Mouse (Mus musculus) gastrocnemius, adult 2 months (tissue): ENCODE data around the gene Odf3. TPM values are rescaled to one million over a fixed set of nuclear protein-coding genes. Genes with fewer than 3 reads are reported as not detected.

Experiments used
- DNase-seq: peaks from one replicate; pipeline ENCODE4 v3.0.0; 2022
- H3K27ac ChIP-seq: fragments of 200-600 bp; 2 replicates; pipeline ENCODE4 v1.8.1; 2022; ENCODE audit warnings: mild to moderate bottlenecking
- H3K4me3 ChIP-seq: fragments of 200-600 bp; 2 replicates; pipeline ENCODE4 v1.8.1; 2022; ENCODE audit warnings: mild to moderate bottlenecking, moderate library complexity
- CTCF ChIP-seq: fragments of 200-600 bp; IDR thresholded peaks from 2 replicates; pipeline ENCODE4 v1.8.1; 2022; ENCODE audit warnings: antibody characterized with exemption, mild to moderate bottlenecking, moderate library complexity
- intact Hi-C: fragments of 180-260 bp; cut with DNase I; formaldehyde crosslinking; loops from one replicate; pipeline ENCODE4 v1.15.1; 2025
- total RNA-seq, 2 experiments: library from RNA; stranded (reverse); gene quantifications; 2 replicates each; pipeline ENCODE4 v1.2.3; 2021

Gene Odf3
- total RNA-seq, 2 experiments from 2014 or later = not detected

DNA sequence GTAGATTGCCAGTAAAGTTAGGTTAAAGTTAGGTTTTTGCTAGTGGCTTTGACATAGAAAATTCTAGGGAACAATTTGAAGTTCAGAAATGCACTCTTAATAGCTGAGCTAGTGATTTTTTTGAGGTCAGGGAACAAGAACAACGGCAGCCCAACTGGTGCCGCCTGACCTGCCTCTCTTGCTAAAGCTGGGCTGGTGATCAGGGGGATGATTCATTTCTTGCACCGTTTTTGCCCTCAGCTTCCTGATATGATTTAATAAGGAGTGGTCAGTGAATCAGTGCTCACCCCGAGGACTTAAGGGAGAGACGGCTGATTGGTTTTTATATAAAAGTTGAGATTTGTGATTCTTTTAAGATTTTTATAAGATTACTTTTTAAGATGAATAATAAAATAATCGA is 16.2 kb upstream of the Odf3 start:
- no peak for TF ChIP-seq CTCF
- Histone ChIP-seq H3K4me3 (no peak overlapping the region), H3K27ac (no peak overlapping the region)
- intact Hi-C loops = loop anchor here (10.0 kb wide), 1 partner anchor 757 kb away; no protein-coding TSS in a partner anchor
- no peak for DNase-seq

DNA sequence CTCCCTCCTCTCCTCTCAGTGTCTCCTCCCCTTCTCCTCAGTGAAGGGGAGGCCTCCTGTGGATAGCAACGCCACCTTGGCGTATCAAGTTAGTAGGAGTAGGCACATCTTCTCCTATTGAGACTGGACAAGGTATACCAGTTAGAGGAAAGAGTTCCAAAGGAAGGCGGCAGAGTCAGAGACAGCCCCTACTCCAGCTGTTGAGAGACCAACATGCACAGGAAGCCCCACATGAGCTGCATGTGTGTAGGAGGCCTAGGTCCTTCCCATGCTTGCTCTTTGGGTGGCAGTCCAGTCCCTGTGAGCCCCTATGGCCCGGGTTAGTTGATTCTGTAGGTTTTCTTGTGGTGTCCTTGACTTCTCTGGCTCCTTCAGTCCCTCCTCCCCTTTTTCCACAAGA is 14.3 kb upstream of the Odf3 start:
- intact Hi-C loops = loop anchor here (10.0 kb wide), 1 partner anchor 759 kb away; no protein-coding TSS in a partner anchor
- no peak for DNase-seq
- no peak for TF ChIP-seq CTCF
- Histone ChIP-seq H3K27ac (no peak overlapping the region), H3K4me3 (no peak overlapping the region)

DNA sequence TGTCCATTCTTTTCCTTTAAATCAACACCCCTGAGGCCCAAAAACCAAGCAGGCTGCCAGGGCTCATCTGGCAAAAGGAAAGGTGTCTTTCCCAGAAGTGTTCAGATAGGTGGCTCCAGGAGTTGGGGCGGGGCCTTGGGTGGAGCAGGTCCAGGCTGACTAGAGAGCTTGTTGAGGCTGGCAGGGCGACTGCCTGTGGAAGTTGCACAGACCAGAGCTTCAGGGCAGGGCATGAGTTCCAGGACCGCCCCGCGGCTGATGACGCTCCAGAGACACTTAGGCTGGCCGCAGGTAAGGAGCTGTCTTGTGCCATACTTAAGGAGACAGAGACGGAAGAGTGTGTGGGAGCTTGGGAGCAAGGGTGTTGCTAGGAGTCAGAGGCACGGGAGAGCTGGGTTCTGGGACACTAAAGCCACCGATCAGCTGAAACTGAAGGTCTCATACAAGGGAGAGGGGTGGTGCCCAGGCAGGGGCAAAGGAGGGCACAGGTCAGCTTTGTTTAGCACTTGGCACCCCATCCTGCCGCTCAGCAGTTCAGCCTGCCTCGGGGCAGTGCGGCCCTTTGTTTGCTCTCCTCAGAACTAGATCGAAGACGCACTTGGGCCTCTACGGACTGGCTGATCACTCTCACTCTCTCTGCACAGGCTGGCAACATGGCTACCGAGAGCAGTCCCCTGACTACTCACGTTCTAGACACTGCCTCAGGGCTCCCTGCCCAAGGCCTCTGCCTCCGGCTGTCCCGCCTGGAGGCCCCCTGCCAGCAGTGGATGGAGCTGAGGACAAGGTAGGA is 12.4 kb upstream of the Odf3 start, which contains the start of gene Urah:
TSS of gene Urah (plus strand) at position 51 of the 790 bp plus-strand sequence.
- TF ChIP-seq CTCF = no peak
- DNase-seq = no peak
- intact Hi-C loops = loop anchor here (10.0 kb wide), 1 partner anchor 760 kb away; no protein-coding TSS in a partner anchor

DNA sequence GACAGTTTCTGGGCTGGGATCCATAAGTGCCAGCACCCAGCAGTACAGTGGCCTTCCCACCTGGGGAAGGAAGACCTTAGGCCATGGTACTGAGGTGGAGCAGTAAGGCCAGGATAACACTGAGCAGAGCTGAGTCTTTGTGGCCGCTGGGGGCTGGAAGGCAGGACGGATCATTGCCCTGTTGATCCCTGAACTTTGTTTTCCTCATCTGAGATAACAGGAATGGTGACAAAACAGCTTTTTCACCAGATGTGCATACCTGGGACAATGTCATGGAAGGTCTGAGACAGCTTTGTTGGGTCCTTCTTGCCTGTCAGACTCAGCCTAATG is 11.9 kb upstream of the Odf3 start:
- intact Hi-C loops = loop anchor here (10.0 kb wide), 1 partner anchor 761 kb away; no protein-coding TSS in a partner anchor
- no peak overlapping the region for H3K4me3 ChIP-seq
- TF ChIP-seq CTCF = no peak
- no peak overlapping the region for H3K27ac ChIP-seq
- DNase-seq = no peak

More for the DNA sequence above, 12.4 kb upstream of the Odf3 start, which contains the start of gene Urah:
- Histone ChIP-seq H3K4me3 (no peak within 1 kb of the TSS), H3K27ac (no peak within 1 kb of the TSS)

DNA sequence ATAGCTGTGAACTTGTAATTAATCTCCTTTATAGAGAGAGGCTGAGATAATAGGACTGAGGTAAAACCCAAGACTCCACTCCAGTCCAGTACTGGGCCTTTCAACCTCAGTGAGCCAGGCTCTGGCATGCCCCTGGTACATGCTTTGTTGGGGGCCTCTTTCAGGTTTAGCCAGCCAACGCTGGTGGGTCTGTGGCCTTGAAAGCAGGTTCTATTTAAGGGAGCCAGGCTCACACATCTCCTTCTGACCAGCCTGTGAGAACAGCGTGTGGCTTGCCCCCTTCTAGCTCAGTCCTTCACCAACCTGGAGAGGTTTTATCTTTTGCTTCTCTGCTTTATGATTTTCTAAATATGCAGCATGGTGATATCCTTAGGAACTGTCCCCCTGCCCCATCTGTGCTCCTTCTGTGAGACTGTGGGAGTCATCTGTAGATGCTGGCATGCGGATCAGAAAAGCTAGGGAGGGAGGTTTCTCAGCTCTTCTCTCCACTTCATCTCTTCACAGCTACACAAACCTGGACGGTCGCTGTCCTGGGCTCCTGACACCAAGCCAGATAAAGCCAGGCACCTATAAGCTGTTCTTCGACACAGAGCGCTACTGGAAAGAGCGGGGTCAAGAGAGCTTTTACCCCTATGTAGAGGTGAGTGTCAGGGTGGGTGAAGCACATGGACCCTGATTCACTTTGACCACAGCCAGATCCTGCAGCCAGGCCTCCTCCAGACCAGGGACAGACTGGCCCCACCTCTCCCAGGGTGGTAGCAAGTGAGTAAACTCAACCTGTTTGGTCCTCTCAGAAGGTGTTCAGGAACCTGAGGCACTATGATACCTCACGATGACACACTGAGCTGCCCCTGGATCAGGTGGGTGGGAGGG is 11.1 kb upstream of the Odf3 start:
- Histone ChIP-seq H3K27ac (no peak overlapping the region), H3K4me3 (no peak overlapping the region)
- DNase-seq = no peak
- no peak for TF ChIP-seq CTCF
- intact Hi-C loops = loop anchor here (10.0 kb wide), 1 partner anchor 762 kb away; no protein-coding TSS in a partner anchor

DNA sequence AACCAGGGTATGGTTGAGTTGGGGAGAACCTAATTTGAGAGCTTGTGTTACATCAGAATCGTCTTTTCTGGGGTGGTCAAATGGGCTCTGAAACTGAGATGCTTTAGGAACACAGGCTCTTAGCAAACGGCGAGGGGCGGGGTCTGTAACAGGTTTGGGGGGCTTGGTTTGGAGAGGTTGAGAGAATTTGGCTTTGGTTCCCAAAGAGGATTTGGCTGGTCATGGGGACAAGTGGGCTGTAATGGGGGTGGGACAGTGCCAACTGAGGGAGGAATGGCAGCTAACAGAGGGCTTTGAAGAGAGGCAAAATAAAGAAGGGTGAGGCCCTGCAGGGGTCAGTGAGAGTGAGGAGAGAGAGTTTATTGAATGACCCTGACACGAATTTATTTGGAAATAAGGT is 8.0 kb upstream of the Odf3 start:
- intact Hi-C loops = loop anchor here (10.0 kb wide), 1 partner anchor 765 kb away; no protein-coding TSS in a partner anchor
- DNase-seq = no peak
- H3K27ac ChIP-seq = no peak overlapping the region
- no peak for TF ChIP-seq CTCF
- H3K4me3 ChIP-seq = no peak overlapping the region

DNA sequence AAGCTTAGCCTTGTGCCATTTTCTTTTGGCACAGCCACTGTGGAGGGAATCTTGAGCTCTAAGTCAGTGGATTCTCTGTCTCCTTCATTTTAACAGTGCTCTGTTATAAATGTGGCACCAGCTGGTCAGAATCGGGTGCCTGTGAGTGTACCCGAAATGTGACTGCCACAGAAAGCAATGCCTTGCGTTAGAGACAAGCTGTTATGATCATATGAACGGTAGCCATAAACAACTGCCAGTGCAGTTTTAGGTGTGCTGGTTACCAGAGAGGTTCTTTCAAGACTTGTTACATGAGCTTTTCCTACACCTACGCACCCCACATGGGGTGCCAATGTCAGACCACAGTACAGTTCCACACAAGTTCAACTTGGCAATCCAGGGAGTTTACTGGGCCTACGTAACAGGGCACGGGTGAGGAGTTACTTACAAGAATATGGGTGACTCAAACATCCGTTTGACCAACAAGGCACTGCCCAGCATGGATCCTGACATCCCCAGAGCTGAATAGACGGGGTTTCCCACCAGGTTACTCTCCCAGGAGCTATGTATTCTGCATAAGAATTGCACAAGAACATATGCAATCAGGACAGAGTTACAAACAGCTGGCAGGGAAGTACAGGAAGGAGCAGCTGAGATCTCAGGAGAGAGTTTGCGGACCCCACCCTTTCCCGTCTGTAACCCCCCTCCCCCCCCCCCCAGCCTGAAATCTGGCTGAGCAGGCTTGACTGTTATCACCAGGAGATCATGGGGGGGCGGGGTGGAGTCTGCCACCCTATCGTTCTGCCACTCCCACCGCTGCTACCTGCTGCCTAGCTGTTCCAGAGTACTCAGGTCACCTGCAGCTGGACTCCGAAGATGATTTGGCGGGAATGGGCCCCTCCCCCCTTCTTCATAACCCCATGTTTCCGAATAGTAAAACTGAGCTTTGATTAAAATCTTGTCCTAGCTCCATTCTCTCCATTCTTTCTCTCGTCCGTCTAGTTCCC is 6.6 kb upstream of the Odf3 start:
- no peak overlapping the region for H3K4me3 ChIP-seq
- TF ChIP-seq CTCF = no peak
- no peak overlapping the region for H3K27ac ChIP-seq
- no peak for DNase-seq
- intact Hi-C loops = loop anchor here (5.0 kb wide), 1 partner anchor 331 kb away; the partner anchor contains the start of gene Rnh1

DNA sequence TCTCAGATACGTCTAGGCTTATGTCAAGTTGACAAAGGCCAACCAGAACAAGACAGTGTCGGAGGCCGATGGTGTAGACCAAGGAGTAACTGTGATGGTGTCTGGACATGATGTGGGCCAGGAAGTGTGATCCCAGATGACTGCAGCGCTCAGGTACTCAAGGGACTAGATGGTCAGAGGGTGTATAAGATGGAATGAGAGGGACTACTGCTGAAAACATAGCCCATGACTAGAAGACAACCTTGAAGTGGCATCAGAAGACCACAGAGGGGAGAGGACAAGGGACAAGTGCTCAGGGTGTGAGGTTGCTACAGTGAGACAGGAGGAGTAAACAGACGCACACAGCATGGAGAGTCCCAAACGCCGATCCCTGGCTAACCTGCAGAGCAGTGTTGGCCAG is 3.8 kb upstream of the Odf3 start:
- no peak overlapping the region for H3K27ac ChIP-seq
- no peak overlapping the region for H3K4me3 ChIP-seq
- no peak for TF ChIP-seq CTCF
- DNase-seq = no peak
- intact Hi-C loops = loop anchor here (1.0 to 5.0 kb wide), 2 partner anchors 204 to 328 kb away; partner anchors contain the start of gene Rnh1

DNA sequence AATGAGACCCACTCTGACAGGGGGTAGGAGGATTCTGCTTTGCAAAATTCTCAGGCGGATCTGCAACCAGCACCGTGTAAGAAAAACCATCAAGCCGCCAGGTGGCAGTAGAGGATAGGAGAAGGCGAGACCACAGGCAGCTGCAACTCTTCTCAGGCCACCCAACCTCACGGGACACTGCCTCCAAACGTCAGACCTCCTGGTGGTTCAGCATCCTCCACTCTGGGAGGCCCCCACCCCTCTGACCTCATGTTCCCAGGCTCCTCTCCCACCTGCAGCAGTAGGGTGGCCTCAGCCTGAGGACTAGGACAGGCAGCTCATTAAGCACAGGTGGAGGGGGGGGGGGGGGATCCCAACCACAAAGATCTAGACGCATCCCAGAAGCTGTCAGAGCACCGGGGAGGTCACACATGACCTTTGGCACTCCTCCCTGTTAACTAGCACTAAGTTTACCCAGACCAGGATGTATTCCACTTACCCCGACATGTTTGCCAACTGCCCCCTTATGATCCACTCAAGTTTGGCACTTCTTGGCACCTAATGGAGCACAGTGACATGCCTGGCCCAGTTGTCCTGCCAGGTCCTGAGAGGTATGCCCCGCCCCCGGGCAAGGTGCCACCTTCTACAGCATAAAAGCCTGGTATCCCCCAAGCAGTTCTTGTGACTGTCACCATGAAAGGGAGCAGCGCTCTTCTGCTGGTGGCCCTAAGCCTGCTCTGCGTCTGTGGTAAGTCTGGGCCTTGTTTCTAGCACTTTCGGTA is 2.5 kb upstream of the Odf3 start, which contains the start of gene Scgb1c1:
TSS of gene Scgb1c1 (plus strand) at position 643 of the 761 bp plus-strand sequence.
- peak; percentile 89 for TF ChIP-seq CTCF
- H3K4me3 ChIP-seq = no peak within 1 kb of the TSS
- intact Hi-C loops = loop anchor here (1.0 to 5.0 kb wide), 3 partner anchors 58 to 327 kb away; partner anchors contain the start of gene Rnh1

DNA sequence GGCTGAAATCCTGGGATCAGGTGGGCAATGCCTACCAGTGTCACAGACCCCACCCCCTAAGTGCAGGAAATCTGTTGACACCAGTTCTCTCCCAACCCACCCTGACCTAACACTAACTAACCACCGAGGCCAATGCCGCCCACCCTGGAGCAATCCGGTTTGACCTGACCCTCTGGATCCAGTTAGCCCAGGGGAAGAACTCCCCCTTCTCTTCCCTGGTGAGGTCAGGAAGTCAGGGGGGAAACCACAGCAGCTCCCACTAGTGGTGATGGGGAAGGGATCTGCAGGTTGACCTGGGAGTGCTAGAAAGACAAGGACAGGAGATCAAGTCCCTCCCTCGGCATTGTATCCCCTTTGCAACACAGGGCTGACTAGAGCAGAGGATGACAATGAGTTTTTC is 1.9 kb upstream of the Odf3 start:
- DNase-seq = peak; percentile 9
- TF ChIP-seq CTCF = no peak; the same call in 1 of the 2 replicates
- intact Hi-C loops = loop anchor here (1.0 kb wide), 1 partner anchor 58 kb away; no protein-coding TSS in a partner anchor
- Histone ChIP-seq H3K4me3 (no peak overlapping the region), H3K27ac (no peak overlapping the region)

More for the DNA sequence above, 2.5 kb upstream of the Odf3 start, which contains the start of gene Scgb1c1:
- no peak within 1 kb of the TSS for H3K27ac ChIP-seq
- DNase-seq = peak; percentile 93

DNA sequence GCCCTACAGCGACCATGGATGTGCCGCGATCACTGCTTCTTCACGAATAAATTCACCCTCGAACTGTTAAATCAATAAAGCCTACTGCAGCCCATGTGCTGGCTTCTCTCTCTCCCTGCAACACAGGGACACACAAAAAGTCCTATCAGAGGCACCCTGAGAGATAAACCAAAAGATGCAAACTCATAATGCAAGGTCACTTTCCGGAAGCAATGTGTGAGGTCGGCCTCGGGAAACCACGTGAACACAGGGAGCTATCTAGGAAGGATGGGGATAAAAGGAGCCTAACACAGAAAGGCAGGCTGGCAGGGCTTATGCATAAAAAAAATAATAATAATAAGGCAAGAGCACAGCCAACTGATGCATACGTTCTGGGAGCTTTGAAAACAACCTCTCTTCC is 929 bp upstream of the Odf3 start:
- intact Hi-C loops = no loop called here
- no peak overlapping the region for H3K27ac ChIP-seq
- no peak for DNase-seq
- H3K4me3 ChIP-seq = no peak overlapping the region
- no peak for TF ChIP-seq CTCF
